9 mouse cellular contexts compared by ENCODE assay signal in the genomic region with DNA sequence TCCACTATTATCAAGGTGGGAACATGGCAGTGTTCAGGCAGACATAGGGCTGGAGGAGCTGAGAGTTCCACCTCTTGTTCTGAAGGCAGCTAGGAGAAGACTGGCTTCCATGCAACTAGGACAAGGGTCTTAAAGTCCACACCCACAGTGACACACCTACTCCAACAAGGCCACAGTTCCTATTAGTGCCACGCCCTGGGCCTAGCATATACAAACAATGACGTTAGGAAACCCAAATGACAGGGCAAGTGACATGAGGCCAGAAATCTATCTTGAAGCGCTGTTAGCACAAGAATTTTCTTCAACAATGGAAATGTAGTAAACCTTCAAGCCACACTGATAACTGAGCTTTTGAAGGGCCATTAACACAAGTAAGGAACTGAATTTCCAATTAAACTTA. TPM values are rescaled to one million over a fixed set of nuclear protein-coding genes. Genes with fewer than 3 reads are reported as not detected.
A peak's percentile ranks its signal among the peaks of the same experiment; 100 is the strongest.
DNase-seq lines count a peak whose midpoint lies in the region; ATAC-seq and TF ChIP-seq lines count a peak whose summit lies in the region.
"Had no signal": no experiment of that assay in that cellular context is flagged by ENCODE, and none has a peak within 500 bp of the region (broad histone marks: within the 10 kb centered on the region; RNA-seq: fewer than 3 reads in every experiment).

No protein-coding gene starts in this region.

- no peak for TF ChIP-seq CTCF in G1E (IDR thresholded peaks at IDR 0.05; ENCODE audit: low read depth, low read length)

- peak overlapping the region; percentile 74 for H3K9ac ChIP-seq in hindbrain, embryonic 13.5 days

- H3K4me2 ChIP-seq in hindbrain, embryonic 13.5 days: peak overlapping the region; percentile 89

- H3K4me1 ChIP-seq in heart, embryonic 10.5 days: peaks cover 13% of the 10 kb centered on the region; the same call in 1 of the 2 replicates
- H3K4me1 ChIP-seq in G1E (ENCODE audit: insufficient read depth, low read depth, low read length): peaks cover 30% of the 10 kb centered on the region
- H3K4me1 ChIP-seq in hindbrain, embryonic 13.5 days (replicated peaks): peaks cover 35% of the 10 kb centered on the region
- peaks cover 23% of the 10 kb centered on the region for H3K4me1 ChIP-seq in midbrain, embryonic 10.5 days

- no peaks in the 10 kb centered on the region for H3K27me3 ChIP-seq in heart, embryonic 10.5 days (ENCODE audit: insufficient read depth, poor library complexity, severe bottlenecking)
- no peaks in the 10 kb centered on the region for H3K27me3 ChIP-seq in G1E (ENCODE audit: insufficient read depth, low read length)
- no peaks in the 10 kb centered on the region for H3K27me3 ChIP-seq in hindbrain, embryonic 13.5 days
- H3K27me3 ChIP-seq in midbrain, embryonic 10.5 days (ENCODE audit: low read depth, poor library complexity, severe bottlenecking): no peaks in the 10 kb centered on the region

- DNase-seq in heart, embryonic 10.5 days (ENCODE audit: low spot score): no peak
- DNase-seq in heart, postnatal 14 days: no peak
- DNase-seq in G1E (ENCODE audit: low spot score): no peak
- no peak for DNase-seq in midbrain, embryonic 10.5 days (ENCODE audit: low spot score)
- no peak for DNase-seq in urinary bladder, postnatal 4 days (ENCODE audit: low spot score in 2 of 2)
- DNase-seq: cerebellum, adult 2 months had no signal

- no peak for ATAC-seq in G1E (ENCODE audit: extremely low read depth, insufficient number of reproducible peaks, low FRiP score, poor library complexity, severe bottlenecking)
- no peak for ATAC-seq in hindbrain, embryonic 13.5 days (ENCODE audit: low FRiP score)
- ATAC-seq in inflammation-experienced regulatory T-cells, adult 6 months: no peak
- ATAC-seq in granulocyte monocyte progenitor cell, adult 5-6 weeks (replicated peaks; ENCODE audit: poor library complexity, severe bottlenecking): no peak

- H3K36me3 ChIP-seq in heart, embryonic 10.5 days: peaks cover under 1% of the 10 kb centered on the region; the same call in 1 of the 2 replicates
- H3K36me3 ChIP-seq in G1E (replicated peaks): peaks cover 26% of the 10 kb centered on the region
- peaks cover 3% of the 10 kb centered on the region for H3K36me3 ChIP-seq in hindbrain, embryonic 13.5 days
- H3K36me3 ChIP-seq in midbrain, embryonic 10.5 days: peaks cover 2% of the 10 kb centered on the region; the same call in 1 of the 2 replicates

- intact Hi-C loops in heart, postnatal 14 days (cut with DNase I): no loop called here

- peak overlapping the region; percentile 97; the same call in 1 of the 2 replicates for H3K27ac ChIP-seq in heart, embryonic 10.5 days
- peak overlapping the region; percentile 97; the same call in 1 of the 2 replicates for H3K27ac ChIP-seq in hindbrain, embryonic 13.5 days
- H3K27ac ChIP-seq in midbrain, embryonic 10.5 days (replicated peaks): peak overlapping the region; percentile 93; the same call in 1 of the 2 replicates

- WGBS in heart, embryonic 10.5 days: 86% methylated on average over 3 of the region's 3 CpGs
- 91% methylated on average over 3 of the region's 3 CpGs for WGBS in hindbrain, embryonic 13.5 days
- WGBS in midbrain, embryonic 10.5 days: 92% methylated on average over 3 of the region's 3 CpGs

- no peaks in the 10 kb centered on the region for H3K9me3 ChIP-seq in heart, embryonic 10.5 days
- H3K9me3 ChIP-seq in G1E (replicated peaks): no peaks in the 10 kb centered on the region
- H3K9me3 ChIP-seq in hindbrain, embryonic 13.5 days: no peaks in the 10 kb centered on the region
- no peaks in the 10 kb centered on the region for H3K9me3 ChIP-seq in midbrain, embryonic 10.5 days (replicated peaks)

- H3K4me3 ChIP-seq in heart, embryonic 10.5 days: peak overlapping the region; percentile 77
- peak overlapping the region; percentile 80; the same call in 1 of the 2 replicates for H3K4me3 ChIP-seq in G1E (ENCODE audit: low read depth, low read length)
- H3K4me3 ChIP-seq in hindbrain, embryonic 13.5 days: peak overlapping the region; percentile 52
- H3K4me3 ChIP-seq in midbrain, embryonic 10.5 days: peak overlapping the region; percentile 68

RNA-seq across cellular contexts. Expression of gene Aptx, which starts 1.2 kb away (rescaled TPM):
- 29.4 and 32.2 TPM in 2 replicates for polyA plus RNA-seq in heart, embryonic 10.5 days (2016; fragmentation: Nextera tagmentation; extraction: Ambion mirVana)
- 10 to 100 TPM; 14.4 to 15.3 TPM for total RNA-seq in heart, postnatal 14 days (2021)
- 10.9 and 11.1 TPM in 2 replicates for total RNA-seq in G1E (2014; fragmentation: Nextera tagmentation)
- total RNA-seq in G1E (2017): 11.8 and 12.4 TPM in 2 replicates
- polyA plus RNA-seq in G1E (2012): 1.6 and 5.2 TPM in 2 replicates
- polyA plus RNA-seq in hindbrain, embryonic 13.5 days (2015; fragmentation: Nextera tagmentation; extraction: Ambion mirVana): 54.1 and 54.5 TPM in 2 replicates
- polyA plus RNA-seq in midbrain, embryonic 10.5 days (2016; fragmentation: Nextera tagmentation; extraction: Ambion mirVana): 37.8 and 49.9 TPM in 2 replicates
- 10 to 100 TPM; 28.8 to 46.4 (median 43.7) TPM for polyA plus RNA-seq in inflammation-experienced regulatory T-cells, adult 6 months (2017; shearing (Covaris generic))
- total RNA-seq in granulocyte monocyte progenitor cell, adult 5-6 weeks (2014; fragmentation: Nextera tagmentation): 12.7 and 18.9 TPM in 2 replicates
- total RNA-seq in granulocyte monocyte progenitor cell, adult 5-6 weeks (2017): 12.2 and 19.9 TPM in 2 replicates

RNA-seq across cellular contexts. Expression of gene Dnaja1, which starts 20.2 kb away (rescaled TPM):
- polyA plus RNA-seq in heart, embryonic 10.5 days (2016; fragmentation: Nextera tagmentation; extraction: Ambion mirVana): 332 and 445 TPM in 2 replicates
- 100 to 1,000 TPM in 1 of 2 experiments, 10 to 100 TPM in 1; 79.5 to 110 TPM for total RNA-seq in heart, postnatal 14 days (2021)
- total RNA-seq in G1E (2014; fragmentation: Nextera tagmentation): 174 and 178 TPM in 2 replicates
- total RNA-seq in G1E (2017): 232 and 353 TPM in 2 replicates
- 124 and 221 TPM in 2 replicates for polyA plus RNA-seq in G1E (2012)
- polyA plus RNA-seq in hindbrain, embryonic 13.5 days (2015; fragmentation: Nextera tagmentation; extraction: Ambion mirVana): 792 and 817 TPM in 2 replicates
- 617 and 620 TPM in 2 replicates for polyA plus RNA-seq in midbrain, embryonic 10.5 days (2016; fragmentation: Nextera tagmentation; extraction: Ambion mirVana)
- 100 to 1,000 TPM; 482 to 526 (median 512) TPM for polyA plus RNA-seq in inflammation-experienced regulatory T-cells, adult 6 months (2017; shearing (Covaris generic))
- total RNA-seq in granulocyte monocyte progenitor cell, adult 5-6 weeks (2014; fragmentation: Nextera tagmentation): 127 and 128 TPM in 2 replicates
- 338 and 392 TPM in 2 replicates for total RNA-seq in granulocyte monocyte progenitor cell, adult 5-6 weeks (2017)

RNA-seq across cellular contexts. Expression of gene Smu1, which starts 55.9 kb away (rescaled TPM):
- 125 and 158 TPM in 2 replicates for polyA plus RNA-seq in heart, embryonic 10.5 days (2016; fragmentation: Nextera tagmentation; extraction: Ambion mirVana)
- total RNA-seq in heart, postnatal 14 days (2021): 10 to 100 TPM; 28.1 to 31.6 TPM
- total RNA-seq in G1E (2014; fragmentation: Nextera tagmentation) (50.2 and 51.4 TPM in 2 replicates), G1E (2017) (141 and 149 TPM in 2 replicates)
- 6.6 and 9.1 TPM in 2 replicates for polyA plus RNA-seq in G1E (2012)
- 130 and 131 TPM in 2 replicates for polyA plus RNA-seq in hindbrain, embryonic 13.5 days (2015; fragmentation: Nextera tagmentation; extraction: Ambion mirVana)
- polyA plus RNA-seq in midbrain, embryonic 10.5 days (2016; fragmentation: Nextera tagmentation; extraction: Ambion mirVana): 197 and 199 TPM in 2 replicates
- polyA plus RNA-seq in inflammation-experienced regulatory T-cells, adult 6 months (2017; shearing (Covaris generic)): 100 to 1,000 TPM; 131 to 146 (median 133) TPM
- total RNA-seq in granulocyte monocyte progenitor cell, adult 5-6 weeks (2014; fragmentation: Nextera tagmentation): 79.7 and 86.6 TPM in 2 replicates
- 136 and 154 TPM in 2 replicates for total RNA-seq in granulocyte monocyte progenitor cell, adult 5-6 weeks (2017)

Comparison
In these comparisons a context has a peak if more than half of its experiments do, and no peak if none do; other contexts are left out.
1. RNA of gene Smu1, which starts 55.9 kb away (polyA plus RNA-seq): 197 to 199 TPM in midbrain, embryonic 10.5 days, 125 to 158 TPM in heart, embryonic 10.5 days, 131 to 146 TPM in inflammation-experienced regulatory T-cells, adult 6 months and 130 to 131 TPM in hindbrain, embryonic 13.5 days; 6.6 to 9.1 TPM in G1E; every median in the first group is over 10 times any median in the second.
2. Peak in every context shown above with its lines, with median percentiles within 50 percentile points of each other: H3K27ac ChIP-seq and H3K4me3 ChIP-seq.